Mouse (Mus musculus) liver, postnatal 0 days (tissue): Measurements from ENCODE around the gene Gcdh. TPM values are rescaled to one million over a fixed set of nuclear protein-coding genes. Genes with fewer than 3 reads are reported as not detected.

Source experiments
- ATAC-seq: fragments of 200-750 bp; cut with Nextera tagmentation; 2 replicates; pipeline ENCODE4 v1.8.0; 2017; ENCODE audit warnings: mild to moderate bottlenecking, moderate library complexity
- DNase-seq: peaks from one replicate; pipeline ENCODE4 v3.0.0-alpha.2; 2016
- H3K27ac ChIP-seq: fragments of 300-500 bp; sonication (generic); 2 replicates; pipeline ENCODE4 v1.5.1; 2014; ENCODE audit warnings: antibody characterized with exemption, moderate library complexity, mild to moderate bottlenecking, low read depth
- H3K27me3 ChIP-seq: fragments of 300-500 bp; sonication (generic); 2 replicates; pipeline ENCODE4 v1.6.1; 2014; ENCODE audit warnings: low read length, control low read depth, mixed read lengths; ENCODE audit not compliant: insufficient read depth
- H3K36me3 ChIP-seq: fragments of 300-500 bp; sonication (generic); replicated peaks from 2 replicates; pipeline ENCODE4 v1.6.1; 2014; ENCODE audit warnings: mild to moderate bottlenecking, control low read depth, low read length, moderate library complexity, mixed read lengths; ENCODE audit not compliant: insufficient read depth
- H3K4me1 ChIP-seq: fragments of 300-500 bp; sonication (generic); 2 replicates; pipeline ENCODE4 v1.6.1; 2014; ENCODE audit warnings: antibody characterized with exemption, mild to moderate bottlenecking, control low read depth; ENCODE audit not compliant: insufficient read depth
- H3K4me2 ChIP-seq: fragments of 300-500 bp; sonication (generic); 2 replicates; pipeline ENCODE4 v1.6.1; 2014; ENCODE audit warnings: low read depth, mild to moderate bottlenecking, low read length, moderate library complexity, mixed read lengths
- H3K4me3 ChIP-seq: fragments of 300-500 bp; sonication (generic); 2 replicates; pipeline ENCODE4 v1.5.1; 2014; ENCODE audit warnings: low read depth, low read length
- H3K9ac ChIP-seq: fragments of 300-500 bp; sonication (generic); replicated peaks from 2 replicates; pipeline ENCODE4 v1.6.1; 2014; ENCODE audit warnings: mild to moderate bottlenecking, moderate library complexity
- H3K9me3 ChIP-seq: fragments of 300-500 bp; sonication (generic); 2 replicates; pipeline ENCODE4 v1.6.1; 2016; ENCODE audit warnings: mild to moderate bottlenecking, control low read depth, low read length, mixed read lengths
- CTCF ChIP-seq: sonication (generic); IDR thresholded peaks from 2 replicates; pipeline ENCODE4 v1.5.1; 2016; ENCODE audit warnings: antibody characterized with exemption, low read depth
- EP300 ChIP-seq: IDR thresholded peaks from 2 replicates; pipeline ENCODE4 v1.6.1; 2016; ENCODE audit warnings: antibody characterized with exemption, low read depth, mild to moderate bottlenecking
- WGBS: fragments of 180-500 bp; shearing (Covaris S2); extraction: QIAGEN DNeasy Blood & Tissue Kit; methylation state at CpG from one replicate; pipeline ENCODE4 v1.1.7; 2014; ENCODE audit not compliant: insufficient replicate concordance; 5-methylcytosine and 5-hydroxymethylcytosine counted together
- microRNA-seq: library from miRNA; unstranded; fragments of <30 nt; microRNA quantifications from one replicate; pipeline ENCODE4, GENCODE M21; 2016
- polyA plus RNA-seq: library from polyadenylated mRNA; unstranded; fragments of >200 nt; fragmentation: Nextera tagmentation; extraction: Ambion mirVana; gene quantifications from 2 replicates; pipeline ENCODE4 v1.2.1, GENCODE M21; 2015

Gcdh gene
- polyA plus RNA-seq, 1 experiment from 2014 or later, result 139 TPM

DNA sequence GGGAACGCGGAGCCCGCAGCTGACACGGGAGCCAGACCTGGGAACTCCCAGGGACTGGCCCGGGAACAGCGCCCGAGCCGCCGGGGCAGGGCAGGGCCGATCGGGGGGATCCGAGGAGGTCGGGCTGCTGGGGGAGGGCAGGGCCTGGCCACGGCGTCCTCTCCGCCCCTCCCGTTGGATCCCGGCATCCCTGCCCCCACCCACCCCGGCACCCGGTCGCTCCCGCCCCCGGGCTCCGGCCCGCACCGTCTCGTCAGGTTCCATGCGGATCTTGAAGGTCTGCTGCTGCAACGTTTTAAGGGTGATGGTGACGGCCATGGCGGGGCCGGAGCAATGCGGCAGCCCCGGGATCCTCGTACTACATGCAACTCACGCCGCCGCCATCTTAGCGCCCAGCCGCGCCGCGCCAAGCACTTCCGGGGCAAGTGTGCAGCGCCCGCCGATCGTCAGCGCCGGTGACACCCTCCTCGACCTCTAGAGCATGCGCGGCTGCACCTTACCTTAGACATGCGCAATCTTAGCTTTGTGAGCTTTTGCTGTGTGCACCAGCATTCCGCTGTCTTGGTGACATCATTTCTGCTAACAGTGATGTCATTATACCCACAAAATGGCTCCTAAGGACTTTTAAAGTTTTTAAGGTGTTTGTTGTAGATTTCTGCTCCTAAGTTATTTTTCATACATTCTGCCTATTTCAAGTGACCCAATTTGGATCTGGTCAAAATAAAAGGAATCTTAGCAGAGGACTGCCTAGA lies 53.3 kb downstream of the Gcdh start, which contains the start of gene Rad23a:
TSS of gene Rad23a (minus strand) at position 418 of the 752 bp plus-strand sequence.
- H3K27ac ChIP-seq, result peak within 1 kb of the TSS; percentile 92
- DNase-seq, result peak; percentile 94
- peaks cover 75% of the 10 kb centered on the region for H3K36me3 ChIP-seq
- peaks cover 27% of the 10 kb centered on the region for H3K4me1 ChIP-seq
- peak within 1 kb of the TSS; percentile 92 for H3K9ac ChIP-seq
- TF ChIP-seq CTCF (no peak), EP300 (no peak)
- peak within 1 kb of the TSS; percentile 81 for H3K4me3 ChIP-seq
- 1% methylated on average over 43 of the region's 55 CpGs for WGBS
- no peaks in the 10 kb centered on the region for H3K27me3 ChIP-seq
- H3K4me2 ChIP-seq, result peak within 1 kb of the TSS; percentile 81
- ATAC-seq, result peak; percentile 89
- H3K9me3 ChIP-seq, result no peaks in the 10 kb centered on the region

GRCm38 (mm10) chr8:84839875-84840247 lies 53.9 kb downstream of the Gcdh start:
- H3K4me3 ChIP-seq, result peak overlapping the region; percentile 81
- DNase-seq (no peak), ATAC-seq (no peak)
- H3K4me2 ChIP-seq, result peak overlapping the region; percentile 81
- peaks cover 25% of the 10 kb centered on the region for H3K4me1 ChIP-seq
- H3K27ac ChIP-seq, result peak overlapping the region; percentile 92
- TF ChIP-seq EP300, result no peak
- TF ChIP-seq CTCF, result no peak
- H3K9me3 ChIP-seq, result no peaks in the 10 kb centered on the region
- peaks cover 75% of the 10 kb centered on the region for H3K36me3 ChIP-seq
- peak overlapping the region; percentile 92 for H3K9ac ChIP-seq
- WGBS, result 0% methylated on average over 7 of the region's 7 CpGs
- H3K27me3 ChIP-seq, result no peaks in the 10 kb centered on the region

GRCm38 (mm10) chr8:84839411-84839810 lies 54.3 kb downstream of the Gcdh start:
- DNase-seq (no peak), ATAC-seq (no peak)
- H3K27ac ChIP-seq, result peak overlapping the region; percentile 92
- peaks cover 24% of the 10 kb centered on the region for H3K4me1 ChIP-seq
- TF ChIP-seq CTCF (no peak), EP300 (no peak)
- H3K9me3 ChIP-seq, result no peaks in the 10 kb centered on the region
- H3K9ac ChIP-seq, result peak overlapping the region; percentile 92
- 66% methylated on average over 2 of the region's 2 CpGs for WGBS
- H3K27me3 ChIP-seq, result no peaks in the 10 kb centered on the region
- H3K4me3 ChIP-seq, result peak overlapping the region; percentile 81
- peaks cover 75% of the 10 kb centered on the region for H3K36me3 ChIP-seq
- peak overlapping the region; percentile 81 for H3K4me2 ChIP-seq

DNA sequence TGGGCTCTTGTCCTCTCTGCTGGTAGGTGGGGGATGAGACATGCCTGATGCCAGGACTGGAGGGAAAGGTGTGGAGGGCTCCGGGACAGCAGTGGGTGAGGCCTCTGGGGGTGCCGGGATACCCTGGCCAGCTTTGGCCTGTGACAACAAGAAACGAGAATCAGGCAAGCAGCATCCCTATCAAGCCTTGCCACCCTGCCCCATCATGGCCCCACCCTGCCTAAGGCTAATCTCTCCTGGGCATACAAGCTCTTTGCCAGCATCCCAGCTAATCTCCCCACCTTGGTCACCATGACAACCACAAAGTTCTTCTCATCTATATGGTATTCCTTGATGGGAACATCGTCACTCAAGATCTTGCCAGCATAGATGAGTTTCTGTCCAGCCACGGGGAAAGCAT lies 55.2 kb downstream of the Gcdh start:
- peak; percentile 98 for TF ChIP-seq EP300
- no peak for TF ChIP-seq CTCF
- Histone ChIP-seq H3K4me3 (peak overlapping the region; percentile 53), H3K9me3 (no peaks in the 10 kb centered on the region), H3K27ac (peak overlapping the region; percentile 92), H3K4me1 (peaks cover 21% of the 10 kb centered on the region), H3K4me2 (peak overlapping the region; percentile 81), H3K36me3 (peaks cover 75% of the 10 kb centered on the region), H3K27me3 (no peaks in the 10 kb centered on the region), H3K9ac (peak overlapping the region; percentile 76)
- peak; percentile 81 for DNase-seq
- ATAC-seq, result peak; percentile 78
- WGBS, result 53% methylated on average over 5 of the region's 5 CpGs

GRCm38 (mm10) chr8:84837912-84838470 lies 55.7 kb downstream of the Gcdh start:
- DNase-seq, result no peak
- H3K36me3 ChIP-seq, result peaks cover 74% of the 10 kb centered on the region

GRCm38 (mm10) chr8:84837149-84837911 lies 56.4 kb downstream of the Gcdh start:
- Histone ChIP-seq H3K4me2 (peak overlapping the region; percentile 67), H3K9ac (peak overlapping the region; percentile 76), H3K36me3 (peaks cover 68% of the 10 kb centered on the region), H3K4me3 (peak overlapping the region; percentile 53), H3K27ac (peak overlapping the region; percentile 88), H3K4me1 (peaks cover 30% of the 10 kb centered on the region), H3K27me3 (no peaks in the 10 kb centered on the region), H3K9me3 (no peaks in the 10 kb centered on the region)
- WGBS, result 81% methylated on average over 8 of the region's 8 CpGs
- no peak for ATAC-seq
- no peak for TF ChIP-seq EP300
- TF ChIP-seq CTCF, result 0 out of 2 replicates have a peak, but pooled peaks have one; percentile 1
- DNase-seq, result no peak

More at GRCm38 (mm10) chr8:84837912-84838470, 55.7 kb downstream of the Gcdh start:
- H3K27me3 ChIP-seq, result no peaks in the 10 kb centered on the region
- H3K27ac ChIP-seq, result peak overlapping the region; percentile 88
- TF ChIP-seq EP300 (no peak), CTCF (no peak)
- H3K9me3 ChIP-seq, result no peaks in the 10 kb centered on the region
- peak overlapping the region; percentile 67 for H3K4me2 ChIP-seq
- ATAC-seq, result peak; percentile 10
- peak overlapping the region; percentile 76 for H3K9ac ChIP-seq
- H3K4me1 ChIP-seq, result peaks cover 26% of the 10 kb centered on the region
- H3K4me3 ChIP-seq, result peak overlapping the region; percentile 53
- 79% methylated on average over 15 of the region's 15 CpGs for WGBS

Small RNA genes within 50 kb of the gene (microRNA-seq; reads per million reads assigned to microRNA genes)
- gene Gm24197 (not detected), gene Mir7069 (2.0 reads per million)

Other genes starting within 250 kb of the Gcdh start
- gene Ier2, start 231.1 kb downstream of the Gcdh start, polyA plus RNA-seq, result 32.3 and 32.9 TPM in 2 replicates
- gene Trmt1, start 207.6 kb downstream of the Gcdh start, polyA plus RNA-seq, result 21.3 TPM in 2 replicates
- gene Nacc1, start 206.1 kb downstream of the Gcdh start, polyA plus RNA-seq, result 3.3 and 3.6 TPM in 2 replicates
- gene Lyl1, start 192.5 kb downstream of the Gcdh start, polyA plus RNA-seq, result 24.6 and 25.7 TPM in 2 replicates
- 4.8 and 6.3 TPM in 2 replicates for gene G430095P16Rik, start 170.9 kb downstream of the Gcdh start, polyA plus RNA-seq
- gene Nfix, start 93.6 kb downstream of the Gcdh start, polyA plus RNA-seq, result 4.7 and 5.4 TPM in 2 replicates
- gene Dand5, start 71.1 kb downstream of the Gcdh start, polyA plus RNA-seq, result 2.4 and 2.5 TPM in 2 replicates
- 31.9 and 34.9 TPM in 2 replicates for gene Gadd45gip1, start 62.4 kb downstream of the Gcdh start, polyA plus RNA-seq
- 154 and 164 TPM in 2 replicates for gene Rad23a, start 53.3 kb downstream of the Gcdh start, polyA plus RNA-seq
- 331 and 375 TPM in 2 replicates for gene Calr, start 47.0 kb downstream of the Gcdh start, polyA plus RNA-seq
- 30.3 and 33.6 TPM in 2 replicates for gene Farsa, start 36.9 kb downstream of the Gcdh start, polyA plus RNA-seq
- gene Syce2, start 21.8 kb downstream of the Gcdh start, polyA plus RNA-seq, result 30.6 and 31.2 TPM in 2 replicates
- gene Klf1, start 8.0 kb upstream of the Gcdh start, polyA plus RNA-seq, result 133 and 149 TPM in 2 replicates
- gene Dnase2a, start 14.6 kb upstream of the Gcdh start, polyA plus RNA-seq, result 15.4 and 16.0 TPM in 2 replicates
- 0.07 TPM in 1 of 2 replicates, not detected in the other for gene Mast1, start 43.4 kb upstream of the Gcdh start, polyA plus RNA-seq
- gene Rtbdn, start 53.1 kb upstream of the Gcdh start, polyA plus RNA-seq, result 0.09 TPM in 1 of 2 replicates, not detected in the other
- gene Gm49661, start 75.5 kb upstream of the Gcdh start, polyA plus RNA-seq, result 0.89 TPM in 1 of 2 replicates, not detected in the other
- 780 and 831 TPM in 2 replicates for gene Prdx2, start 75.7 kb upstream of the Gcdh start, polyA plus RNA-seq
- 67.1 and 70.8 TPM in 2 replicates for gene Rnaseh2a, start 75.8 kb upstream of the Gcdh start, polyA plus RNA-seq
- gene Junb, start 84.8 kb upstream of the Gcdh start, polyA plus RNA-seq, result 14.2 and 21.9 TPM in 2 replicates
- 12.0 and 12.2 TPM in 2 replicates for gene Hook2, start 96.7 kb upstream of the Gcdh start, polyA plus RNA-seq
- not detected in 2 replicates for gene Best2, start 120.6 kb upstream of the Gcdh start, polyA plus RNA-seq
- gene Asna1, start 131.4 kb upstream of the Gcdh start, polyA plus RNA-seq, result 33.2 and 34.4 TPM in 2 replicates
- 63.0 and 73.6 TPM in 2 replicates for gene Trir, start 132.9 kb upstream of the Gcdh start, polyA plus RNA-seq
- gene Tnpo2, start 143.0 kb upstream of the Gcdh start, polyA plus RNA-seq, result 7.6 and 8.2 TPM in 2 replicates
- 14.4 and 14.9 TPM in 2 replicates for gene Fbxw9, start 166.1 kb upstream of the Gcdh start, polyA plus RNA-seq
- gene Gm5741, start 174.1 kb upstream of the Gcdh start, polyA plus RNA-seq, result not detected in 2 replicates
- gene Dhps, start 177.8 kb upstream of the Gcdh start, polyA plus RNA-seq, result 24.8 and 27.7 TPM in 2 replicates
- 63.5 and 66.8 TPM in 2 replicates for gene Wdr83os, start 186.8 kb upstream of the Gcdh start, polyA plus RNA-seq
- gene Wdr83, start 187.4 kb upstream of the Gcdh start, polyA plus RNA-seq, result 17.6 and 18.4 TPM in 2 replicates
- gene Man2b1, start 189.3 kb upstream of the Gcdh start, polyA plus RNA-seq, result 42.6 and 44.6 TPM in 2 replicates
- 2.0 and 5.2 TPM in 2 replicates for gene Zfp791, start 229.2 kb upstream of the Gcdh start, polyA plus RNA-seq